Mouse (Mus musculus): Measurements from ENCODE around the gene Alk. TPM values are rescaled to one million over a fixed set of nuclear protein-coding genes. Genes with fewer than 3 reads are reported as not detected.

Gene Alk
- polyA plus RNA-seq, 1 experiment from 2014 or later: 0.05 TPM

- ATAC-seq (replicated peaks; ENCODE audit: extremely low read depth, insufficient read depth, low FRiP score): no peak
- Histone ChIP-seq H3K27ac (ENCODE audit: low read length) (no peak overlapping the region), H3K9me3 (replicated peaks; ENCODE audit: control insufficient read depth, low read length) (peaks cover 5% of the 10 kb centered on the region; the same call in 1 of the 2 replicates), H3K4me3 (ENCODE audit: low read length) (no peak overlapping the region), H3K36me3 (ENCODE audit: control insufficient read depth, insufficient read depth) (no peaks in the 10 kb centered on the region), H3K27me3 (ENCODE audit: control insufficient read depth, insufficient read depth, low read length) (no peaks in the 10 kb centered on the region), H3K4me2 (ENCODE audit: low read depth, low read length) (no peak overlapping the region), H3K9ac (ENCODE audit: low read length) (no peak overlapping the region), H3K4me1 (ENCODE audit: control insufficient read depth, insufficient read depth, low read length) (no peaks in the 10 kb centered on the region)
- WGBS: 40% methylated on average over 4 of the region's 4 CpGs
These were observed 362.4 kb downstream of the Alk start for GRCm38 (mm10) chr17:72242036-72242435.

GRCm38 (mm10) chr17:72237315-72237714 lies 367.1 kb downstream of the Alk start:
- no peaks in the 10 kb centered on the region for H3K36me3 ChIP-seq (ENCODE audit: control insufficient read depth, insufficient read depth)
- H3K9ac ChIP-seq (ENCODE audit: low read length): no peak overlapping the region
- H3K4me2 ChIP-seq (ENCODE audit: low read depth, low read length): no peak overlapping the region
- peaks cover 5% of the 10 kb centered on the region; the same call in 1 of the 2 replicates for H3K9me3 ChIP-seq (replicated peaks; ENCODE audit: control insufficient read depth, low read length)
- no peak overlapping the region for H3K4me3 ChIP-seq (ENCODE audit: low read length)
- 84% methylated on average over 1 of the region's 1 CpGs for WGBS
- no peaks in the 10 kb centered on the region for H3K27me3 ChIP-seq (ENCODE audit: control insufficient read depth, insufficient read depth, low read length)
- no peak overlapping the region for H3K27ac ChIP-seq (ENCODE audit: low read length)
- no peaks in the 10 kb centered on the region for H3K4me1 ChIP-seq (ENCODE audit: control insufficient read depth, insufficient read depth, low read length)
- no peak for ATAC-seq (replicated peaks; ENCODE audit: extremely low read depth, insufficient read depth, low FRiP score)

GRCm38 (mm10) chr17:72230891-72231290 lies 373.5 kb downstream of the Alk start:
- Histone ChIP-seq H3K4me3 (ENCODE audit: low read length) (no peak overlapping the region), H3K36me3 (ENCODE audit: control insufficient read depth, insufficient read depth) (no peaks in the 10 kb centered on the region), H3K4me1 (ENCODE audit: control insufficient read depth, insufficient read depth, low read length) (no peaks in the 10 kb centered on the region), H3K27me3 (ENCODE audit: control insufficient read depth, insufficient read depth, low read length) (no peaks in the 10 kb centered on the region), H3K9me3 (replicated peaks; ENCODE audit: control insufficient read depth, low read length) (no peaks in the 10 kb centered on the region), H3K9ac (ENCODE audit: low read length) (no peak overlapping the region), H3K27ac (ENCODE audit: low read length) (no peak overlapping the region), H3K4me2 (ENCODE audit: low read depth, low read length) (no peak overlapping the region)
- no peak for ATAC-seq (replicated peaks; ENCODE audit: extremely low read depth, insufficient read depth, low FRiP score)
- WGBS: 81% methylated on average over 7 of the region's 7 CpGs

- H3K36me3 ChIP-seq (ENCODE audit: control insufficient read depth, insufficient read depth): no peaks in the 10 kb centered on the region
- no peak for ATAC-seq (replicated peaks; ENCODE audit: extremely low read depth, insufficient read depth, low FRiP score)
- H3K27me3 ChIP-seq (ENCODE audit: control insufficient read depth, insufficient read depth, low read length): no peaks in the 10 kb centered on the region
- H3K9me3 ChIP-seq (replicated peaks; ENCODE audit: control insufficient read depth, low read length): no peaks in the 10 kb centered on the region; the same call in 1 of the 2 replicates
- no peaks in the 10 kb centered on the region for H3K4me1 ChIP-seq (ENCODE audit: control insufficient read depth, insufficient read depth, low read length)
- H3K9ac ChIP-seq (ENCODE audit: low read length): no peak overlapping the region
- H3K4me3 ChIP-seq (ENCODE audit: low read length): no peak overlapping the region
- H3K27ac ChIP-seq (ENCODE audit: low read length): no peak overlapping the region
- WGBS: 82% methylated on average over 3 of the region's 3 CpGs
- H3K4me2 ChIP-seq (ENCODE audit: low read depth, low read length): no peak overlapping the region
These were observed 385.6 kb downstream of the Alk start for GRCm38 (mm10) chr17:72218816-72219215.

GRCm38 (mm10) chr17:72197576-72197975 lies 406.9 kb downstream of the Alk start:
- Histone ChIP-seq H3K4me2 (ENCODE audit: low read depth, low read length) (no peak overlapping the region), H3K4me3 (ENCODE audit: low read length) (no peak overlapping the region), H3K27ac (ENCODE audit: low read length) (no peak overlapping the region), H3K4me1 (ENCODE audit: control insufficient read depth, insufficient read depth, low read length) (no peaks in the 10 kb centered on the region), H3K9ac (ENCODE audit: low read length) (no peak overlapping the region), H3K36me3 (ENCODE audit: control insufficient read depth, insufficient read depth) (no peaks in the 10 kb centered on the region), H3K27me3 (ENCODE audit: control insufficient read depth, insufficient read depth, low read length) (no peaks in the 10 kb centered on the region), H3K9me3 (replicated peaks; ENCODE audit: control insufficient read depth, low read length) (no peaks in the 10 kb centered on the region)
- WGBS: 71% methylated on average over 6 of the region's 6 CpGs
- ATAC-seq (replicated peaks; ENCODE audit: extremely low read depth, insufficient read depth, low FRiP score): no peak

GRCm38 (mm10) chr17:72194976-72195650 lies 409.3 kb downstream of the Alk start:
- Histone ChIP-seq H3K4me3 (ENCODE audit: low read length) (no peak overlapping the region), H3K4me2 (ENCODE audit: low read depth, low read length) (no peak overlapping the region), H3K9ac (ENCODE audit: low read length) (no peak overlapping the region), H3K9me3 (replicated peaks; ENCODE audit: control insufficient read depth, low read length) (no peaks in the 10 kb centered on the region), H3K36me3 (ENCODE audit: control insufficient read depth, insufficient read depth) (no peaks in the 10 kb centered on the region), H3K27me3 (ENCODE audit: control insufficient read depth, insufficient read depth, low read length) (no peaks in the 10 kb centered on the region), H3K4me1 (ENCODE audit: control insufficient read depth, insufficient read depth, low read length) (no peaks in the 10 kb centered on the region), H3K27ac (ENCODE audit: low read length) (no peak overlapping the region)
- 51% methylated on average over 12 of the region's 12 CpGs for WGBS
- no peak for ATAC-seq (replicated peaks; ENCODE audit: extremely low read depth, insufficient read depth, low FRiP score)

- Histone ChIP-seq H3K27me3 (ENCODE audit: control insufficient read depth, insufficient read depth, low read length) (no peaks in the 10 kb centered on the region), H3K27ac (ENCODE audit: low read length) (no peak overlapping the region), H3K9me3 (replicated peaks; ENCODE audit: control insufficient read depth, low read length) (no peaks in the 10 kb centered on the region), H3K4me3 (ENCODE audit: low read length) (no peak overlapping the region), H3K36me3 (ENCODE audit: control insufficient read depth, insufficient read depth) (no peaks in the 10 kb centered on the region), H3K4me1 (ENCODE audit: control insufficient read depth, insufficient read depth, low read length) (no peaks in the 10 kb centered on the region), H3K9ac (ENCODE audit: low read length) (no peak overlapping the region), H3K4me2 (ENCODE audit: low read depth, low read length) (no peak overlapping the region)
- 63% methylated on average over 8 of the region's 8 CpGs for WGBS
- no peak for ATAC-seq (replicated peaks; ENCODE audit: extremely low read depth, insufficient read depth, low FRiP score)
These were observed 413.9 kb downstream of the Alk start for GRCm38 (mm10) chr17:72190536-72190935.

- no peaks in the 10 kb centered on the region for H3K9me3 ChIP-seq (replicated peaks; ENCODE audit: control insufficient read depth, low read length)
- 79% methylated on average over 1 of the region's 1 CpGs for WGBS
- no peak overlapping the region for H3K4me2 ChIP-seq (ENCODE audit: low read depth, low read length)
- H3K27ac ChIP-seq (ENCODE audit: low read length): no peak overlapping the region
- H3K9ac ChIP-seq (ENCODE audit: low read length): no peak overlapping the region
- no peak overlapping the region for H3K4me3 ChIP-seq (ENCODE audit: low read length)
- no peaks in the 10 kb centered on the region for H3K4me1 ChIP-seq (ENCODE audit: control insufficient read depth, insufficient read depth, low read length)
- no peaks in the 10 kb centered on the region for H3K27me3 ChIP-seq (ENCODE audit: control insufficient read depth, insufficient read depth, low read length)
- no peaks in the 10 kb centered on the region for H3K36me3 ChIP-seq (ENCODE audit: control insufficient read depth, insufficient read depth)
- ATAC-seq (replicated peaks; ENCODE audit: extremely low read depth, insufficient read depth, low FRiP score): no peak
These were observed 417.4 kb downstream of the Alk start for GRCm38 (mm10) chr17:72187026-72187425.

GRCm38 (mm10) chr17:72182414-72182813 lies 422.0 kb downstream of the Alk start:
- H3K27me3 ChIP-seq (ENCODE audit: control insufficient read depth, insufficient read depth, low read length): no peaks in the 10 kb centered on the region
- H3K9me3 ChIP-seq (replicated peaks; ENCODE audit: control insufficient read depth, low read length): no peaks in the 10 kb centered on the region
- WGBS: 38% methylated on average over 2 of the region's 2 CpGs
- no peak overlapping the region for H3K9ac ChIP-seq (ENCODE audit: low read length)
- H3K4me3 ChIP-seq (ENCODE audit: low read length): no peak overlapping the region
- H3K36me3 ChIP-seq (ENCODE audit: control insufficient read depth, insufficient read depth): no peaks in the 10 kb centered on the region
- ATAC-seq (replicated peaks; ENCODE audit: extremely low read depth, insufficient read depth, low FRiP score): no peak; the same call in 1 of the 2 replicates
- no peak overlapping the region for H3K4me2 ChIP-seq (ENCODE audit: low read depth, low read length)
- H3K4me1 ChIP-seq (ENCODE audit: control insufficient read depth, insufficient read depth, low read length): no peaks in the 10 kb centered on the region
- no peak overlapping the region for H3K27ac ChIP-seq (ENCODE audit: low read length)

Measured in heart, embryonic 16.5 days (tissue).